Mouse (Mus musculus): ENCODE results near the gene Trpv2.

Gene Trpv2

DNA sequence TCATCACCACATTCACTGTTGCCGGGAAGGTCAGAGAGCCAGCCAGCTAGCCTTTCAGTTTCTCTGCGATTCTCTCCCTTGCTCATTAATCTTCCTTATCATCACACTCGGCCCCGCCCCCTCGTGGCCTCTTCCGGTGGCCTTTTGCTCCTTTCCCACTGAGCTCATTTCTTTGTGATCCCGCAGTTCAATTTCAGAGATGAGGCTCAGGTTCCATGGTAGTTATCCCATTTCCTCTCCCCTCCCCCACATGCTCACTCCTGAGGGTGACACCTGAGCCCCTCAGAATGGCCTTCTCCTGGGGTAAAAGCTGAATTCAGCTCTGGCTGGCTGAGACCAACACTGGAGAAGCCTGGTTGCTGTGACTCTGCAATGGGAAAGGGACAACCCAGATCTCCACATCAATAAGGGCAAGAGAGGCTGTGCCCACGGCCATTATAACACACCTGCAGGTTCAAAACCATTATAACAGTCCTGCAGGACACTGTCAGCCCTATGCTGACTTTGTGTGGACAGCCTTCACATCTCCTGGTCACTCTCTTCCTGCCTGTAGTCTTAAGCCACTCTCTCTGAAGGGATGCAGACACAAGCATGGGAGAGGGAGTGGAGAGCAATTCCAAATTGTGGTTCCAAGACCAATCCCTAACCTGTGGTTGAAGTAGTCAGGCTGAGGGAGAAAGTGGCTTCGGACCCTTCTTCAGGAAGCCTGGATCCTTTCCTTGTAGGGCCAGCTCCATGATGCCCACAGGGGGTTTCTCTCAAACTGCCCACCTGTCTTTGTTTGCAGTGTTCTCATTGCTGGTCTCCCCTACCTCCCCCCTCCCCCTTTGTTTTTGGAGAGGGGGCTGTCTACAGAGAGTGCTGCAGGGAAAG lies 55.3 kb downstream of the Trpv2 start:
- DNase-seq (ENCODE audit: low read depth) = peak; percentile 41

GRCm38 (mm10) chr11:62630225-62630821 lies 56.0 kb downstream of the Trpv2 start:
- no peak for DNase-seq (ENCODE audit: low read depth)

- no peak for DNase-seq (ENCODE audit: low read depth)
These were observed 56.9 kb downstream of the Trpv2 start for GRCm38 (mm10) chr11:62631138-62631537.

DNA sequence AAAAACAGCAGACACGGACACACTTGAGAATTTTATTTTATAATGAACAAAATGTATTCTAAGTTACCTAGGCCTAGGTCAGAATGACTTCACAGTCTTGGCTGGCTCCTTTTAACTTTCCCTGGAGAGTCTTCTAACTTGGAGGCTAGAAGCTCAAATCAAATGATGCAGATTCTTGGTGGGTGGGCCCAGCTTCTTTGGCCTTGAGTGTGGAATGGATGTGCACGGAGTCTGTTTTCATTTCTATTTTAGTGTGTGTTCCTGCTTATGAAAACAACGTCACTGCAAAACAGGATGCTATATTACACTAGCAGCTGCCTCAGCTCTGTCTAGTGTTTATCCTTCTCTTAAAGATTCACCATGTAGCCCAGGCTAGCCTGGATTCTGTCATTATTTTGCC lies 61.1 kb downstream of the Trpv2 start:
- no peak for DNase-seq (ENCODE audit: low read depth)

- no peak for DNase-seq (ENCODE audit: low read depth)
These were observed 62.0 kb downstream of the Trpv2 start for GRCm38 (mm10) chr11:62636105-62636839.

GRCm38 (mm10) chr11:62636840-62637221 lies 62.5 kb downstream of the Trpv2 start:
- no peak for DNase-seq (ENCODE audit: low read depth)

- no peak for DNase-seq (ENCODE audit: low read depth)
These were observed 63.1 kb downstream of the Trpv2 start for GRCm38 (mm10) chr11:62637401-62637800.

DNA sequence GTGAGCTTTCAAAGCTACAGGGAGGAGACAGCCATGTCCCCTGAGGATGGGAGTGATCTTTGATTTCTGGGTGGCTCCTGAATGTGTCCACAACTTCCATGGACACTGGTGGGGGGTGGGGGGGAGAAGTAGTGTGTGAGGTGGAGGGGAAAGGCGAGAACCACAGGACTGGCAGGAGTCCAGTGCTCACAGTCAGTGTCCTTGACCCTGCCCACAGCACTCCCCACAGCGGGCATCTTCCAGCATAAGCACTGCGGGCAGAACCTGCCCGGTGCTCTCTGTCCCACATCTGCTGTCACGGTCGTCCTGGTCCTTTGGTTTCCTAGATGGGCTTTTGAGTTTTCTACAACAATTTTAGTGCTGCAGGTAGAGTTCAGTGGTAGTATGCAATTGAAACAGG lies 63.5 kb downstream of the Trpv2 start:
- no peak for DNase-seq (ENCODE audit: low read depth)

- no peak for DNase-seq (ENCODE audit: low read depth)
These were observed 64.1 kb downstream of the Trpv2 start for GRCm38 (mm10) chr11:62638402-62638801.

- no peak for DNase-seq (ENCODE audit: low read depth)
These were observed 66.1 kb downstream of the Trpv2 start for GRCm38 (mm10) chr11:62640378-62640777.

- no peak for DNase-seq (ENCODE audit: low read depth)
These were observed 67.9 kb downstream of the Trpv2 start for GRCm38 (mm10) chr11:62642023-62642844.

DNA sequence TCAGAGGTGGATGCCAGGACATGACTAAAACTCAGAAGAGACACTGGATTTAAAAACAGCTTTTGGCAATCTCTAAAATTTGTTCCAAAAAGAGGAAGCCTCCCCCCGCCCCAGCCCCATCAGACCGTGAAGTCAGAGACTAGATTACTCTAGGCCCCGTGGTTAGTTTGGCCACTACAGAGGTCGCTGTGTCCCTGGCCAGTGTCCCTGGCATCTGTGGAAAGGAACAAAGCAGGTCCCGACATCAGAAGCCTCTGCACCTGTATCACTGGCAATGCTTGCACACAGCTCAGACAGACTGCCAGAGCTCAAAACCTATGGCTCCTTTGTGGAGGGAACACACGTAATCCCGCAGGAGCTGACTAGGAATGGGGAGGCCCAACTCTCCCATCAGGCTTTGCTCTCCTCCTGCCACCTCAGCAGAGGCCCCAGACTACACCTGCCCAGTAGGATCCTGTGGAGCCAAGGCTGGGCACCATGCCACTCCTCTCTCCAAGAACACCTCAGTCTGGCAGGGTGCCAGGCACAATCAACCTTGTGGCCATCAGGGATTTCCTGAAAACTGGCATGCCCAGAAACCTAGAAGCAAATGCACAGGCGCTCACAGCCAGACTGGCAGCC lies 68.8 kb downstream of the Trpv2 start:
- no peak for DNase-seq (ENCODE audit: low read depth)

DNA sequence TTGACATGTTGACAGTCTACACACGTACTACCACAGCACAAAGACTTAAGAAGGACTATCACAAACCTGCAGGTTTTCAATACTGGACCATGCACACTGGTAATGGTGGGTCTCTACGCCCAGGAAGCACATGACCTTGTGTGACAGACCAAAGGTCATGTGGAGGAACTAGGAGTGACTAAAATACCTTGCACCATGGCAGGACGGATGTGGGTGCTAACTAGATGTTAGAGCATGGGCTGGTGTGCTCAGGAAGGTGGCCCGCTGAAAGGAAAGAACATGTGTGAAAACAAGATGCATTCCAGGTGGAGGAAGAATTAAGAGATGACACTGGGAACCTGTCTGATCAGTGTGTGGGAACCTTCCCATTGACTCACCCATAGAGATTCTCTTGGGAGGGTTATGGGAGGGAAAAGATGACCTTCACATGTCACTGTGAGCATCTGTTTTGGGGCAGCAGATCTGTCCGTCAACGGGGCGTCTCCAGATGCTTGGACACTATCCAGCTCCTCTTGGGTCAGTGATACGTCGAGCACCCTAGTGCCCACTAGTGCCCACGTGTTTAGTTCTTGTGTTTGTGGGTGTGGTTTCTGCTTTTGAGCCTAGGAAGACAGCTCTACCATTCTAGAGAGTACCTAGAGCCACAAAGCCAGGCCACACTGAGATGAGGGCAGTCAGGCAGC lies 69.5 kb downstream of the Trpv2 start:
- no peak for DNase-seq (ENCODE audit: low read depth)

DNA sequence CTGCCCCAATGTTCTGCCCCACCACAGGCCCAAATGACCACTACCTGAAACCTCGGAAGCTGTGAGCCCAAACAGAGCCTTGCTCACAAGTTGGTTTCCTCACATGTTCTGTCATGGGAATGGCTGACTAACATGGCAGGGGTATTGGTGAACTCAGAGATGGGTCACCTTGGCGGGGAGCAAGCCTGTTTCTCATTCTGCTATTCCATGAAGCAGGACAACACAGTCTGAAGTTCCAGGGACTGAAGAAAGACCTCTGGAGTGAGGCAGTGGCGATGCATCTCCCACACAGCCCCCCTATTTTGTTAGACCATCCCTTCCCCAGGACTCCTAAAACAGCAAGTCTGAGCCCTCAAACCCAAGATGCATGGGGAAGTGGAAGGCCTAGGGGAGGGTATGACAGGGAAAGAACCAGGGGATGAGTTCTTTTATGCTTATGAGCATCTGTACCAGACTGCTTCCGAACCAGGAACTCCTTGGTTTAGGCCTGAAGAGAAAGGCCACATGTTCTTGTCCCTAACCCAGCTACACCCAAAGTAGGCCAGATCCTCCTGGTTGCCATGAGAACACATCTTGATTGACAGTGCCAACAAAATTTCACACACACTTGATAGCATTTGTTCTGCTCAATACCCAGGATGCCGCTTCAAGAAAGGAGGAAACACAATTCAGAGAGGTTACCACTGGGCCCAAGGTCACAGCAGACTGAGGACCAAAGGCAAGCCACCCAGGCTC lies 70.5 kb downstream of the Trpv2 start:
- DNase-seq (ENCODE audit: low read depth) = no peak

GRCm38 (mm10) chr11:62645337-62645675 lies 71.0 kb downstream of the Trpv2 start:
- DNase-seq (ENCODE audit: low read depth) = no peak

- DNase-seq (ENCODE audit: low read depth) = no peak
These were observed 71.6 kb downstream of the Trpv2 start for GRCm38 (mm10) chr11:62645732-62646494.

DNA sequence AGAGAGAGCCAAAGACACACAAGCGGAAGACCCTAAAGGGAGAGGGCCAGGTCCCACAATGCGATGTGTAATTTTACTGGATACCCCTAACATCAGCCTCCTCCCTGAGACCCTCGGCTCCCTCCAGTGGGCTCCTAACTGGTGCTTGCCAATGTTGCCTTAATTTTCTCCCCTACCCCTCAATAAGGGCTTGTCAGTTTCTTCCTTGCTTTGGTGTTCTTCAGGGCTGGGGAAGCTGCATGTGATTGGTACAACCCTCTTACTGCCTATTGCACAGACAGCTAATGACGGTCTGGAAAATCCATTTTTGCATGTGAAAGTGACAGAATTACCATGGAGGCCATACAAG lies 72.2 kb downstream of the Trpv2 start:
- DNase-seq (ENCODE audit: low read depth) = no peak

DNA sequence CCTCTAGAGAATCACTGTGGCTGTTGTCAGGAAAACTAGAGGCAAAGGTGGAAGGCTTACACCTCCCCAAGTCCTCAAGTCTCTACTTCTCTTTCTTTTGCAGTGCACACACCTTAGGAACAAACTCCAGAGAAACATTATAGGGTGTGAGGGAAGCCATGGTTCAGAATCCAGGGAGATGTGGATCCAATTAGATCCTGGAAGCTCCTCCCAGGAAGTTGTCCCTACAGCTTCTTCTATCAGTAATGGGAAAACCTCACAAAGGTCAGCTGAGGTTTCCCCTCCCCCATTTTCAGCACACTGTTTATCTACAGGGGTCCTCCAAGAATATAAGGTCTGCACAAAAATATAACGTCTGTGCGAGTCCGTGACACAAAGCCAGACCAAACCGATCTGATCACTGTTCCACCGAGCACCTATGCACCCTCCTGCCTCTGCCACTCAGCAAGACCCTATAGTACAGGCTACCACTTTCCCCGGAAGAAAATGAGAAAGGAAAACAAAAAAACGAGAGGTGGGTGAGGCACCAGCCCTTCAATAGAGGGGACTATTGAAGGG lies 72.8 kb downstream of the Trpv2 start:
- DNase-seq (ENCODE audit: low read depth) = no peak

All from naive thymus-derived CD4-positive, alpha-beta T cell, adult 2 months (primary cell).